Mouse (Mus musculus) forebrain, embryonic 13.5 days (tissue): ENCODE results near the gene Nfe2l1. TPM values are rescaled to one million over a fixed set of nuclear protein-coding genes. Genes with fewer than 3 reads are reported as not detected.

Experiments
- ATAC-seq: fragments of 200-750 bp; cut with Nextera tagmentation; 2 replicates; pipeline ENCODE4 v1.8.0; 2017
- H3K27ac ChIP-seq: fragments of 300-500 bp; sonication (generic); 2 replicates; pipeline ENCODE4 v1.5.1; 2015; ENCODE audit warnings: inconsistent platforms, mild to moderate bottlenecking, moderate library complexity
- H3K27me3 ChIP-seq: fragments of 300-500 bp; sonication (generic); 2 replicates; pipeline ENCODE4 v1.6.1; 2015; ENCODE audit warnings: mild to moderate bottlenecking, inconsistent platforms
- H3K36me3 ChIP-seq: fragments of 300-500 bp; sonication (generic); 2 replicates; pipeline ENCODE4 v1.6.1; 2015; ENCODE audit warnings: mild to moderate bottlenecking, inconsistent platforms; ENCODE audit not compliant: poor library complexity, severe bottlenecking
- H3K4me1 ChIP-seq: fragments of 300-500 bp; sonication (generic); 2 replicates; pipeline ENCODE4 v1.6.1; 2015; ENCODE audit warnings: inconsistent platforms
- H3K4me2 ChIP-seq: fragments of 300-500 bp; sonication (generic); 2 replicates; pipeline ENCODE4 v1.6.1; 2015; ENCODE audit warnings: inconsistent platforms, mild to moderate bottlenecking, moderate library complexity
- H3K4me3 ChIP-seq: fragments of 300-500 bp; sonication (generic); 2 replicates; pipeline ENCODE4 v1.5.1; 2015; ENCODE audit warnings: mild to moderate bottlenecking, inconsistent platforms
- H3K9ac ChIP-seq: fragments of 300-500 bp; sonication (generic); 2 replicates; pipeline ENCODE4 v1.6.1; 2015; ENCODE audit warnings: mild to moderate bottlenecking, inconsistent platforms
- H3K9me3 ChIP-seq: fragments of 300-500 bp; sonication (generic); replicated peaks from 2 replicates; pipeline ENCODE4 v1.6.1; 2016; ENCODE audit warnings: inconsistent platforms
- WGBS: fragments of 180-500 bp; shearing (Covaris S2); methylation state at CpG from one replicate; pipeline ENCODE4 v1.1.7; 2015; 5-methylcytosine and 5-hydroxymethylcytosine counted together
- polyA plus RNA-seq: library from polyadenylated mRNA; unstranded; fragments of >200 nt; fragmentation: Nextera tagmentation; extraction: Ambion mirVana; gene quantifications from 2 replicates; pipeline ENCODE4 v1.2.1, GENCODE M21; 2015

The Nfe2l1 gene
- polyA plus RNA-seq, 1 experiment from 2014 or later: 49.0 TPM

- no peak for ATAC-seq
- Histone ChIP-seq H3K27me3 (peaks cover 2% of the 10 kb centered on the region; the same call in 1 of the 2 replicates), H3K4me2 (peak overlapping the region; percentile 86), H3K36me3 (peaks cover 24% of the 10 kb centered on the region), H3K4me3 (peak overlapping the region; percentile 88), H3K9ac (peak overlapping the region; percentile 92), H3K4me1 (peaks cover 56% of the 10 kb centered on the region), H3K9me3 (no peaks in the 10 kb centered on the region), H3K27ac (peak overlapping the region; percentile 93; the same call in 1 of the 2 replicates)
- 16% methylated on average over 10 of the region's 10 CpGs for WGBS
Measured at GRCm38 (mm10) chr11:96828881-96829280, 887 bp downstream of the Nfe2l1 start.

GRCm38 (mm10) chr11:96827917-96828316 is 1.9 kb downstream of the Nfe2l1 start:
- peak overlapping the region; percentile 22 for H3K4me2 ChIP-seq
- peaks cover 25% of the 10 kb centered on the region for H3K36me3 ChIP-seq
- ATAC-seq: no peak
- 85% methylated on average over 9 of the region's 9 CpGs for WGBS
- no peak overlapping the region for H3K27ac ChIP-seq
- no peaks in the 10 kb centered on the region for H3K9me3 ChIP-seq
- peak overlapping the region; percentile 12; the same call in 1 of the 2 replicates for H3K9ac ChIP-seq
- no peak overlapping the region for H3K4me3 ChIP-seq
- H3K4me1 ChIP-seq: peaks cover 65% of the 10 kb centered on the region
- no peaks in the 10 kb centered on the region for H3K27me3 ChIP-seq

GRCm38 (mm10) chr11:96827062-96827581 is 2.6 kb downstream of the Nfe2l1 start:
- H3K27ac ChIP-seq: peak overlapping the region; percentile 25; the same call in 1 of the 2 replicates
- peaks cover 33% of the 10 kb centered on the region for H3K36me3 ChIP-seq
- H3K4me2 ChIP-seq: peak overlapping the region; percentile 99
- WGBS: 85% methylated on average over 12 of the region's 12 CpGs
- H3K27me3 ChIP-seq: no peaks in the 10 kb centered on the region
- no peak for ATAC-seq
- peak overlapping the region; percentile 76; the same call in 1 of the 2 replicates for H3K9ac ChIP-seq
- no peaks in the 10 kb centered on the region for H3K9me3 ChIP-seq
- H3K4me1 ChIP-seq: peaks cover 73% of the 10 kb centered on the region
- no peak overlapping the region for H3K4me3 ChIP-seq

- Histone ChIP-seq H3K36me3 (peaks cover 39% of the 10 kb centered on the region), H3K27ac (no peak overlapping the region), H3K4me1 (peaks cover 73% of the 10 kb centered on the region), H3K4me3 (no peak overlapping the region), H3K27me3 (no peaks in the 10 kb centered on the region), H3K4me2 (peak overlapping the region; percentile 99), H3K9ac (peak overlapping the region; percentile 76), H3K9me3 (no peaks in the 10 kb centered on the region)
- WGBS: 84% methylated on average over 2 of the region's 2 CpGs
- no peak for ATAC-seq
Measured at GRCm38 (mm10) chr11:96826481-96826880, 3.3 kb downstream of the Nfe2l1 start.

- Histone ChIP-seq H3K27me3 (no peaks in the 10 kb centered on the region), H3K9me3 (no peaks in the 10 kb centered on the region), H3K4me1 (peaks cover 69% of the 10 kb centered on the region), H3K9ac (peak overlapping the region; percentile 76), H3K4me2 (peak overlapping the region; percentile 99), H3K27ac (peak overlapping the region; percentile 88), H3K4me3 (peak overlapping the region; percentile 52; the same call in 1 of the 2 replicates), H3K36me3 (peaks cover 55% of the 10 kb centered on the region)
- WGBS: 32% methylated on average over 7 of the region's 7 CpGs
- no peak for ATAC-seq
Measured at GRCm38 (mm10) chr11:96824783-96825495, 4.8 kb downstream of the Nfe2l1 start.

- Histone ChIP-seq H3K4me1 (peaks cover 69% of the 10 kb centered on the region), H3K4me2 (peak overlapping the region; percentile 99), H3K9me3 (no peaks in the 10 kb centered on the region), H3K36me3 (peaks cover 63% of the 10 kb centered on the region), H3K27ac (peak overlapping the region; percentile 88), H3K4me3 (peak overlapping the region; percentile 52), H3K9ac (peak overlapping the region; percentile 76), H3K27me3 (no peaks in the 10 kb centered on the region)
- peak; percentile 92 for ATAC-seq
- under 1% methylated on average over 21 of the region's 26 CpGs for WGBS
Measured at GRCm38 (mm10) chr11:96823880-96824782, 5.6 kb downstream of the Nfe2l1 start.

GRCm38 (mm10) chr11:96823471-96823837 is 6.3 kb downstream of the Nfe2l1 start:
- Histone ChIP-seq H3K27me3 (no peaks in the 10 kb centered on the region), H3K4me2 (peak overlapping the region; percentile 99), H3K9ac (peak overlapping the region; percentile 76), H3K36me3 (peaks cover 70% of the 10 kb centered on the region), H3K4me1 (peaks cover 62% of the 10 kb centered on the region), H3K9me3 (no peaks in the 10 kb centered on the region), H3K27ac (peak overlapping the region; percentile 88), H3K4me3 (peak overlapping the region; percentile 52)
- ATAC-seq: no peak; the same call in 1 of the 2 replicates
- WGBS: 3% methylated on average over 12 of the region's 13 CpGs

- Histone ChIP-seq H3K36me3 (peaks cover 73% of the 10 kb centered on the region), H3K27ac (no peak overlapping the region), H3K9me3 (no peaks in the 10 kb centered on the region), H3K27me3 (no peaks in the 10 kb centered on the region), H3K4me3 (peak overlapping the region; percentile 52), H3K4me1 (peaks cover 56% of the 10 kb centered on the region), H3K9ac (peak overlapping the region; percentile 76), H3K4me2 (peak overlapping the region; percentile 99)
- no peak for ATAC-seq
- 39% methylated on average over 4 of the region's 4 CpGs for WGBS
Measured at GRCm38 (mm10) chr11:96822675-96823470, 6.9 kb downstream of the Nfe2l1 start.

- no peak for ATAC-seq
- Histone ChIP-seq H3K4me1 (peaks cover 47% of the 10 kb centered on the region), H3K9me3 (no peaks in the 10 kb centered on the region), H3K4me3 (no peak overlapping the region), H3K27ac (no peak overlapping the region), H3K4me2 (no peak overlapping the region), H3K27me3 (no peaks in the 10 kb centered on the region), H3K36me3 (peaks cover 73% of the 10 kb centered on the region), H3K9ac (no peak overlapping the region)
- 91% methylated on average over 10 of the region's 10 CpGs for WGBS
Measured at GRCm38 (mm10) chr11:96821956-96822355, 7.8 kb downstream of the Nfe2l1 start.

- Histone ChIP-seq H3K9me3 (no peaks in the 10 kb centered on the region), H3K9ac (no peak overlapping the region), H3K4me3 (no peak overlapping the region), H3K4me1 (peaks cover 12% of the 10 kb centered on the region), H3K27me3 (no peaks in the 10 kb centered on the region), H3K36me3 (peaks cover 85% of the 10 kb centered on the region), H3K4me2 (no peak overlapping the region), H3K27ac (no peak overlapping the region)
- 80% methylated on average over 8 of the region's 8 CpGs for WGBS
- ATAC-seq: no peak
Measured at GRCm38 (mm10) chr11:96818128-96818710, 11.5 kb downstream of the Nfe2l1 start.

GRCm38 (mm10) chr11:96816979-96817378 is 12.8 kb downstream of the Nfe2l1 start:
- no peaks in the 10 kb centered on the region for H3K9me3 ChIP-seq
- H3K4me1 ChIP-seq: no peaks in the 10 kb centered on the region
- no peak overlapping the region for H3K4me2 ChIP-seq
- no peak overlapping the region for H3K27ac ChIP-seq
- WGBS: 61% methylated on average over 5 of the region's 5 CpGs
- no peak overlapping the region for H3K4me3 ChIP-seq
- H3K9ac ChIP-seq: no peak overlapping the region
- no peaks in the 10 kb centered on the region for H3K27me3 ChIP-seq
- peaks cover 86% of the 10 kb centered on the region for H3K36me3 ChIP-seq
- ATAC-seq: no peak
